Mouse (Mus musculus): ENCODE data around the gene 4933415F23Rik. TPM values are rescaled to one million over a fixed set of nuclear protein-coding genes. Genes with fewer than 3 reads are reported as not detected.

Gene 4933415F23Rik
- polyA plus RNA-seq, 1 experiment from 2014 or later: not detected

- WGBS (ENCODE audit: insufficient replicate concordance): 77% methylated on average over 4 of the region's 4 CpGs
- no peak overlapping the region for H3K4me3 ChIP-seq (ENCODE audit: low read depth, low read length)
- no peak for TF ChIP-seq CTCF (IDR thresholded peaks at IDR 0.05; ENCODE audit: low read depth)
- TF ChIP-seq EP300 (IDR thresholded peaks at IDR 0.05; ENCODE audit: low read depth): no peak
- ATAC-seq (no peak), DNase-seq (no peak)
- no peaks in the 10 kb centered on the region for H3K36me3 ChIP-seq (replicated peaks; ENCODE audit: insufficient read depth, low read length)
- no peaks in the 10 kb centered on the region for H3K4me1 ChIP-seq (ENCODE audit: insufficient read depth)
- no peaks in the 10 kb centered on the region for H3K9me3 ChIP-seq (ENCODE audit: low read length)
- no peak overlapping the region for H3K27ac ChIP-seq (ENCODE audit: low read depth)
- no peaks in the 10 kb centered on the region for H3K27me3 ChIP-seq (ENCODE audit: insufficient read depth, low read length)
- no peak overlapping the region for H3K4me2 ChIP-seq (ENCODE audit: low read depth, low read length)
- H3K9ac ChIP-seq (replicated peaks): no peak overlapping the region
These were observed 17.4 kb upstream of the 4933415F23Rik start for GRCm38 (mm10) chr1:23119406-23119805.

- no peak overlapping the region for H3K4me3 ChIP-seq (ENCODE audit: low read depth, low read length)
- 50% methylated on average over 3 of the region's 3 CpGs for WGBS (ENCODE audit: insufficient replicate concordance)
- H3K27me3 ChIP-seq (ENCODE audit: insufficient read depth, low read length): no peaks in the 10 kb centered on the region
- no peaks in the 10 kb centered on the region for H3K4me1 ChIP-seq (ENCODE audit: insufficient read depth)
- no peak for TF ChIP-seq CTCF (IDR thresholded peaks at IDR 0.05; ENCODE audit: low read depth)
- TF ChIP-seq EP300 (IDR thresholded peaks at IDR 0.05; ENCODE audit: low read depth): no peak
- H3K9ac ChIP-seq (replicated peaks): no peak overlapping the region
- H3K27ac ChIP-seq (ENCODE audit: low read depth): no peak overlapping the region
- ATAC-seq (no peak), DNase-seq (no peak)
- H3K9me3 ChIP-seq (ENCODE audit: low read length): no peaks in the 10 kb centered on the region
- H3K36me3 ChIP-seq (replicated peaks; ENCODE audit: insufficient read depth, low read length): no peaks in the 10 kb centered on the region
- H3K4me2 ChIP-seq (ENCODE audit: low read depth, low read length): no peak overlapping the region
These were observed 15.4 kb upstream of the 4933415F23Rik start for GRCm38 (mm10) chr1:23117423-23117822.

- WGBS (ENCODE audit: insufficient replicate concordance): 73% methylated on average over 1 of the region's 1 CpGs
- DNase-seq (no peak), ATAC-seq (no peak)
- no peak for TF ChIP-seq CTCF (IDR thresholded peaks at IDR 0.05; ENCODE audit: low read depth)
- TF ChIP-seq EP300 (IDR thresholded peaks at IDR 0.05; ENCODE audit: low read depth): no peak
- Histone ChIP-seq H3K4me2 (ENCODE audit: low read depth, low read length) (no peak overlapping the region), H3K27me3 (ENCODE audit: insufficient read depth, low read length) (no peaks in the 10 kb centered on the region), H3K9ac (replicated peaks) (no peak overlapping the region), H3K27ac (ENCODE audit: low read depth) (no peak overlapping the region), H3K4me3 (ENCODE audit: low read depth, low read length) (no peak overlapping the region), H3K4me1 (ENCODE audit: insufficient read depth) (no peaks in the 10 kb centered on the region), H3K9me3 (ENCODE audit: low read length) (no peaks in the 10 kb centered on the region), H3K36me3 (replicated peaks; ENCODE audit: insufficient read depth, low read length) (no peaks in the 10 kb centered on the region)
These were observed 7.1 kb upstream of the 4933415F23Rik start for GRCm38 (mm10) chr1:23109191-23109590.

- Histone ChIP-seq H3K9me3 (ENCODE audit: low read length) (no peaks in the 10 kb centered on the region), H3K4me1 (ENCODE audit: insufficient read depth) (no peaks in the 10 kb centered on the region), H3K27me3 (ENCODE audit: insufficient read depth, low read length) (no peaks in the 10 kb centered on the region), H3K4me3 (ENCODE audit: low read depth, low read length) (no peak overlapping the region), H3K36me3 (replicated peaks; ENCODE audit: insufficient read depth, low read length) (no peaks in the 10 kb centered on the region), H3K9ac (replicated peaks) (no peak overlapping the region), H3K27ac (ENCODE audit: low read depth) (no peak overlapping the region), H3K4me2 (ENCODE audit: low read depth, low read length) (no peak overlapping the region)
- no peak for DNase-seq
- ATAC-seq: no peak
- 74% methylated on average over 4 of the region's 4 CpGs for WGBS (ENCODE audit: insufficient replicate concordance)
- TF ChIP-seq EP300 (IDR thresholded peaks at IDR 0.05; ENCODE audit: low read depth) (no peak), CTCF (IDR thresholded peaks at IDR 0.05; ENCODE audit: low read depth) (no peak)
These were observed 828 bp upstream of the 4933415F23Rik start for GRCm38 (mm10) chr1:23102881-23103280.

- ATAC-seq (no peak), DNase-seq (no peak)
- H3K27me3 ChIP-seq (ENCODE audit: insufficient read depth, low read length): no peaks in the 10 kb centered on the region
- H3K27ac ChIP-seq (ENCODE audit: low read depth): no peak overlapping the region
- H3K4me1 ChIP-seq (ENCODE audit: insufficient read depth): no peaks in the 10 kb centered on the region
- no peaks in the 10 kb centered on the region for H3K9me3 ChIP-seq (ENCODE audit: low read length)
- no peak overlapping the region for H3K4me3 ChIP-seq (ENCODE audit: low read depth, low read length)
- WGBS (ENCODE audit: insufficient replicate concordance): 67% methylated on average over 1 of the region's 1 CpGs
- no peaks in the 10 kb centered on the region for H3K36me3 ChIP-seq (replicated peaks; ENCODE audit: insufficient read depth, low read length)
- no peak overlapping the region for H3K4me2 ChIP-seq (ENCODE audit: low read depth, low read length)
- no peak for TF ChIP-seq EP300 (IDR thresholded peaks at IDR 0.05; ENCODE audit: low read depth)
- TF ChIP-seq CTCF (IDR thresholded peaks at IDR 0.05; ENCODE audit: low read depth): no peak
- no peak overlapping the region for H3K9ac ChIP-seq (replicated peaks)
These were observed 2.3 kb downstream of the 4933415F23Rik start for GRCm38 (mm10) chr1:23099791-23100190.

GRCm38 (mm10) chr1:23098451-23098850 lies 3.6 kb downstream of the 4933415F23Rik start:
- ATAC-seq: no peak
- Histone ChIP-seq H3K27ac (ENCODE audit: low read depth) (no peak overlapping the region), H3K9me3 (ENCODE audit: low read length) (no peaks in the 10 kb centered on the region), H3K4me1 (ENCODE audit: insufficient read depth) (no peaks in the 10 kb centered on the region), H3K27me3 (ENCODE audit: insufficient read depth, low read length) (no peaks in the 10 kb centered on the region), H3K4me3 (ENCODE audit: low read depth, low read length) (no peak overlapping the region), H3K36me3 (replicated peaks; ENCODE audit: insufficient read depth, low read length) (no peaks in the 10 kb centered on the region), H3K4me2 (ENCODE audit: low read depth, low read length) (no peak overlapping the region), H3K9ac (replicated peaks) (no peak overlapping the region)
- WGBS (ENCODE audit: insufficient replicate concordance): 92% methylated on average over 2 of the region's 2 CpGs
- TF ChIP-seq CTCF (IDR thresholded peaks at IDR 0.05; ENCODE audit: low read depth) (no peak), EP300 (IDR thresholded peaks at IDR 0.05; ENCODE audit: low read depth) (no peak)
- no peak for DNase-seq

- no peak for DNase-seq
- no peaks in the 10 kb centered on the region for H3K4me1 ChIP-seq (ENCODE audit: insufficient read depth)
- no peak overlapping the region for H3K4me3 ChIP-seq (ENCODE audit: low read depth, low read length)
- no peak overlapping the region for H3K27ac ChIP-seq (ENCODE audit: low read depth)
- H3K4me2 ChIP-seq (ENCODE audit: low read depth, low read length): no peak overlapping the region
- H3K27me3 ChIP-seq (ENCODE audit: insufficient read depth, low read length): no peaks in the 10 kb centered on the region
- ATAC-seq: no peak
- no peaks in the 10 kb centered on the region for H3K9me3 ChIP-seq (ENCODE audit: low read length)
- H3K36me3 ChIP-seq (replicated peaks; ENCODE audit: insufficient read depth, low read length): no peaks in the 10 kb centered on the region
- WGBS (ENCODE audit: insufficient replicate concordance): 64% methylated on average over 4 of the region's 4 CpGs
- TF ChIP-seq CTCF (IDR thresholded peaks at IDR 0.05; ENCODE audit: low read depth): no peak
- no peak for TF ChIP-seq EP300 (IDR thresholded peaks at IDR 0.05; ENCODE audit: low read depth)
- H3K9ac ChIP-seq (replicated peaks): no peak overlapping the region
These were observed 4.1 kb downstream of the 4933415F23Rik start for GRCm38 (mm10) chr1:23097996-23098395.
